Mouse (Mus musculus) kidney, embryonic 15.5 days (tissue): ENCODE data around the gene Fgfr2. TPM values are rescaled to one million over a fixed set of nuclear protein-coding genes. Genes with fewer than 3 reads are reported as not detected.

Experiments used
- ATAC-seq: fragments of 200-750 bp; cut with Nextera tagmentation; replicated peaks from 2 replicates; pipeline ENCODE4 v1.8.0; 2017; ENCODE audit warnings: moderate TSS enrichment; ENCODE audit not compliant: low FRiP score
- H3K27ac ChIP-seq: fragments of 300-500 bp; sonication (generic); 2 replicates; pipeline ENCODE4 v1.5.1; 2015; ENCODE audit warnings: mild to moderate bottlenecking, inconsistent platforms
- H3K27me3 ChIP-seq: fragments of 300-500 bp; sonication (generic); 2 replicates; pipeline ENCODE4 v1.6.1; 2015; ENCODE audit warnings: inconsistent platforms
- H3K36me3 ChIP-seq: fragments of 300-500 bp; sonication (generic); 2 replicates; pipeline ENCODE4 v1.6.1; 2015; ENCODE audit warnings: inconsistent platforms
- H3K4me1 ChIP-seq: fragments of 300-500 bp; sonication (generic); 2 replicates; pipeline ENCODE4 v1.6.1; 2015; ENCODE audit warnings: inconsistent platforms
- H3K4me2 ChIP-seq: fragments of 300-500 bp; sonication (generic); 2 replicates; pipeline ENCODE4 v1.6.1; 2015; ENCODE audit warnings: moderate library complexity, mild to moderate bottlenecking, inconsistent platforms
- H3K4me3 ChIP-seq: fragments of 300-500 bp; sonication (generic); replicated peaks from 2 replicates; pipeline ENCODE4 v1.5.1; 2015; ENCODE audit warnings: mild to moderate bottlenecking, inconsistent platforms
- H3K9ac ChIP-seq: fragments of 300-500 bp; sonication (generic); 2 replicates; pipeline ENCODE4 v1.6.1; 2015; ENCODE audit warnings: mild to moderate bottlenecking, inconsistent platforms
- H3K9me3 ChIP-seq: fragments of 300-500 bp; sonication (generic); replicated peaks from 2 replicates; pipeline ENCODE4 v1.6.1; 2016; ENCODE audit warnings: inconsistent platforms
- WGBS: fragments of 180-500 bp; shearing (Covaris S2); methylation state at CpG from one replicate; pipeline ENCODE4 v1.1.7; 2015; ENCODE audit warnings: mixed read lengths; 5-methylcytosine and 5-hydroxymethylcytosine counted together
- polyA plus RNA-seq: library from polyadenylated mRNA; unstranded; fragments of >200 nt; fragmentation: Nextera tagmentation; extraction: Ambion mirVana; gene quantifications from 2 replicates; pipeline ENCODE4 v1.2.1, GENCODE M21; 2015

Fgfr2 gene
- polyA plus RNA-seq, 1 experiment from 2014 or later: 104 TPM

DNA sequence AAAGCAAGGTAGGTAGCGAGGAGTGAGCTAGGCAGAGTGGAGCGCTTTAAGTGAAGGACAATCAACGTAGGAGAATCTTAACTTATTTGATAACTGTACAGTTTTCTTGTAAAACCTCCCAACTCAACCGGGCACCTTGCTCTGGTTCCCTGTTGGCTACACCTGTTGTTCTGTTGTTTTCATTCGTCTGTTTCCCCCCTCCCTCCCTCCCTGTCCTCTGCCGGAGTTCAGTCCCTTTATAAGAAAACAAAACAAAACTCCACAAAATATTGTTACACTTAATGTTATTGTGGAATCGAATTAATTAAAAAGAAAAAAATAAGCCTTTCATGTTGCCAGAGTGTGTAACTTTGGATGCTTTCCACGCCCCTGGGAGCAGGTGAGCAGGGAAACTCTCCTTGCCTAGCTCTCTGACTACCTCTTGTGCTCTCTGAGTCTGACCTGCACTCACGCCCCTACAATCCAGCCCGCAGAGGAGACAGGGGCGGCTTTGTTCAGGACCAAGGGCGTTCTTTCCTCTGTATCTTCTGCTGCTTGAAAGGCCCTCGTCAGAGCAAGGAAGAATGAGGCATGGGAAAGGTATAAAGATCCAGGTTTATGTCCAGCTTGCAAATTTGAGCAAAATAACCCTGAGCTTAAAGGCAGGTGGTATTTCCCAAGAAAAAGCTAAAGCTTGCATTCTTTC, 1577.3 kb downstream of the Fgfr2 start:
- no peaks in the 10 kb centered on the region for H3K36me3 ChIP-seq
- H3K4me2 ChIP-seq: no peak overlapping the region
- peaks cover 98% of the 10 kb centered on the region for H3K27me3 ChIP-seq
- H3K4me1 ChIP-seq: peaks cover 32% of the 10 kb centered on the region
- H3K9ac ChIP-seq: no peak overlapping the region
- no peak overlapping the region for H3K27ac ChIP-seq
- H3K4me3 ChIP-seq: no peak overlapping the region
- no peaks in the 10 kb centered on the region for H3K9me3 ChIP-seq
- WGBS: 1% methylated on average over 13 of the region's 13 CpGs
- no peak for ATAC-seq

DNA sequence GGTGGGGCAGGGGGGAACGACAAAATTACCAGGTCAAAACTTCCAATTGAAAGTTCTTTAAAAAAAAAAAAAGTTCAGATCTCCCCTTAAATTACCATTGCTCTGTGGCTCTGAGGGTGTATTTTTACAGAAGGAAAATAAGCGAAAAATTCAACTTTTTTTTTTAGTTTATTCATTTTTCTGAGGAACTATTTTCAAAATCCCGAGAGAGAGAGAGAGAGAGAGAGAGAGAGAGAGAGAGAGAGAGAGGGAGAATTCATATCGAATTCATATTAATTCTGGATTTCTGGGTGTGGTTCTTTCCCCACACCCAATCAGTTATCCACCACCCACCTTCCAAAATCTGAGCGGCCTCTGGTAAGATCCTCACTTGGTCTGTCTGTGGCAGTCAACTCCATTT, 1578.3 kb downstream of the Fgfr2 start:
- Histone ChIP-seq H3K36me3 (no peaks in the 10 kb centered on the region), H3K9me3 (no peaks in the 10 kb centered on the region), H3K9ac (no peak overlapping the region), H3K4me3 (no peak overlapping the region), H3K4me2 (no peak overlapping the region), H3K27me3 (peaks cover 98% of the 10 kb centered on the region), H3K4me1 (peaks cover 32% of the 10 kb centered on the region), H3K27ac (no peak overlapping the region)
- WGBS: 2% methylated on average over 5 of the region's 5 CpGs
- ATAC-seq: no peak

DNA sequence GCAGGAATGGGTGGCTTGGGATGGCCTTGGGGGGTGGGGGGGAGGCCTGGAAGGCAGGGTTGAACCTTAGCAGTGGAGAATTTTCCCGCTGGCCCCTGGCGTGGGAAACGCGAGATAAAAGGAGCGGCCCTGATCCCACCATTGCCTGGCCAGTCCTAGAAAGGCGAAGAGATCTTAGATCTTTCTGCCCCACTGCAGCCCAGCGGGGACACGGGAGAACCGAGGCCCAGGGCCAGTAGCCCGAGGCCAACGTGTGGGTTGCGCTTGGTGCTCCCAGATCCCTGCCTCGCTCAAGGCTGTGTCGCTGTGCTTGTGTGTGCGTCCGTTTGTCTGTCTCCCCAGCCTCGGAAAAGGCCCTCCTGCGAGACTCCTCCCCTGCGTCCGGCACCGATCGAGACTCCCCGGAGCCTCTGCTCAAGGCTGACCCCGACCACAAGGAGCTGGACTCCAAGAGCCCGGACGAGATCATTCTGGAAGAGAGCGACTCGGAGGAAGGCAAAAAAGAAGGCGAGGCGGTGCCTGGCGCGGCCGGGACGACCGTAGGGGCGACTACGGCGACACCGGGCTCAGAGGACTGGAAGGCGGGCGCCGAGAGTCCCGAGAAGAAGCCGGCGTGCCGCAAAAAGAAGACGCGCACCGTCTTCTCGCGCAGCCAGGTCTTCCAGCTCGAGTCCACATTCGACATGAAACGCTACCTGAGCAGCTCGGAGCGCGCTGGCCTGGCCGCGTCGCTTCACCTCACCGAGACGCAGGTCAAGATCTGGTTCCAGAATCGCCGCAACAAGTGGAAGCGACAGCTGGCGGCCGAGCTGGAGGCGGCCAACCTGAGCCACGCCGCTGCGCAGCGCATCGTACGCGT, 1579.3 kb downstream of the Fgfr2 start:
- peak overlapping the region; percentile 41 for H3K4me3 ChIP-seq
- under 1% methylated on average over 75 of the region's 75 CpGs for WGBS
- no peaks in the 10 kb centered on the region for H3K9me3 ChIP-seq
- ATAC-seq: no peak
- H3K27me3 ChIP-seq: peaks cover 98% of the 10 kb centered on the region
- H3K9ac ChIP-seq: no peak overlapping the region
- H3K4me1 ChIP-seq: peaks cover 32% of the 10 kb centered on the region
- H3K27ac ChIP-seq: no peak overlapping the region
- no peaks in the 10 kb centered on the region for H3K36me3 ChIP-seq
- peak overlapping the region; percentile 72 for H3K4me2 ChIP-seq

DNA sequence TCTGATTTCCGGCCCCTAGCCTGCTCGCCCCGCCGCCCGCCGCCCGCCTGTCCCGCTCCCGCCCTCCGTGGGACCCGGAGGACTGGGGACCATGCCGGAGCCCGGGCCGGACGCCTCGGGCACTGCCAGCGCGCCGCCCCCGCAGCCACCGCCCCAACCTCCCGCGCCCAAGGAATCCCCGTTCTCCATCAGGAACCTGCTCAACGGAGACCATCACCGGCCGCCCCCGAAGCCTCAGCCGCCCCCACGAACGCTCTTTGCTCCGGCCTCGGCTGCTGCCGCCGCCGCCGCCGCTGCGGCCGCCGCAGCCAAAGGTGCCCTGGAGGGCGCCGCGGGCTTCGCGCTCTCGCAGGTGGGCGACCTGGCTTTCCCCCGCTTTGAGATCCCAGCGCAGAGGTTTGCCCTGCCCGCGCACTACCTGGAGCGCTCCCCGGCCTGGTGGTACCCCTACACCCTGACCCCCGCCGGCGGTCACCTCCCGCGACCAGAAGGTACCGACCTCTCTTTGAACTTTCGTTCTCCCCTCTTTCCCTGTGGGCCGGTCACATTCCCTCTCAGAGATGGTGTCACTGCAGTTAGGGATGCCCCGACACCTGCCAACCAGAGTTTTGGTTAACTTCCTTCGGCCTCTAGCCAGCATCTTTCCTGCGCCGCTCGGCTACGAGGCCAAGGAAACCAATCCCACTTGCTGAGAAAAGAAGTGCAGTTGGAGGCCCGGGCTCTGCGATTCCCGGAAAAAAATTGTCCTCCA, 1580.1 kb downstream of the Fgfr2 start:
- peak overlapping the region; percentile 72 for H3K4me2 ChIP-seq
- H3K4me1 ChIP-seq: peaks cover 32% of the 10 kb centered on the region
- H3K4me3 ChIP-seq: peak overlapping the region; percentile 41
- ATAC-seq: no peak
- under 1% methylated on average over 69 of the region's 71 CpGs for WGBS
- no peaks in the 10 kb centered on the region for H3K36me3 ChIP-seq
- peaks cover 98% of the 10 kb centered on the region for H3K27me3 ChIP-seq
- no peak overlapping the region for H3K27ac ChIP-seq
- no peak overlapping the region for H3K9ac ChIP-seq
- no peaks in the 10 kb centered on the region for H3K9me3 ChIP-seq

DNA sequence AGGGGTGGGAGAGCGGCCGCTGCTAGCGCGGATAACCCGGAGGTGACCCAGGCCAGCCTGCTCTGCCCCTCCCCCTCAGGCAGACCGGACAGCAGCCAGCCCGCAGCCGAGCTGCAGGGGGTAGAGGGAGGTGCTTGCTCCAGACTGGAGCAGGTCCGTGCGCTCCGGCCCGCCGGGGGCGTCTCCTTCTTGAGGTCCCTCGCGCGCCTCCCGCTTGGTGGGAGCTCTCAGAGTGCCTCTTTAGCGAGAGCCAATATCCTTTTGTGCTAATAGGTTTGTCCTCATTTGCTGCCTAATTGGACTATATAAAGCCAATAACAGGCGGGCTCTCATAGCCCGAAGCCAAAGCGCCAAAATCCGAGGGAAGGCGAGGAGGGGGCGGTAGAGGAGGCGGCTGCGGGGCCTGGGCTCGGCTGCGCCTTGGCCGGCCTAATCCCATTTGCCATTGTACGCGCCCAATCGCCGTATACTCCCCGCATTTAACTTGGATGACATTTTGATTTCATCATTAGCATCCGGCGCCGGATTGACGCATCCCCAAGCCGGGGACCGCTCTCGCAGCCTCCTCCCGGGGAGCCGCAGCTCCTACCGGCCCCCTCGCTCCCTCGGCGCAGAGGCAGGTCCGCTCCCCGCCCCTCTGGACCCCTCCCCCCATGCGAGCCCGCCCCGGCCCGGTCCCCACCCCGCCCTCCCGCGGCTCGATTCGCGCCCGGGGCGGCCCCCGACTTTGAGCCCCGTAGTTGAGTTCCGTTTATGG, 1580.9 kb downstream of the Fgfr2 start, which contains the start of gene Hmx3:
Gene Hmx3, plus strand, starts transcription at position 753 of the 757 bp plus-strand sequence.
- WGBS: under 1% methylated on average over 63 of the region's 65 CpGs
- Histone ChIP-seq H3K27me3 (peaks cover 98% of the 10 kb centered on the region), H3K4me3 (peak within 1 kb of the TSS; percentile 41), H3K4me2 (peak within 1 kb of the TSS; percentile 72), H3K4me1 (peaks cover 32% of the 10 kb centered on the region), H3K27ac (no peak within 1 kb of the TSS), H3K9ac (no peak within 1 kb of the TSS), H3K36me3 (no peaks in the 10 kb centered on the region), H3K9me3 (no peaks in the 10 kb centered on the region)
- no peak; the same call in 1 of the 2 replicates for ATAC-seq

DNA sequence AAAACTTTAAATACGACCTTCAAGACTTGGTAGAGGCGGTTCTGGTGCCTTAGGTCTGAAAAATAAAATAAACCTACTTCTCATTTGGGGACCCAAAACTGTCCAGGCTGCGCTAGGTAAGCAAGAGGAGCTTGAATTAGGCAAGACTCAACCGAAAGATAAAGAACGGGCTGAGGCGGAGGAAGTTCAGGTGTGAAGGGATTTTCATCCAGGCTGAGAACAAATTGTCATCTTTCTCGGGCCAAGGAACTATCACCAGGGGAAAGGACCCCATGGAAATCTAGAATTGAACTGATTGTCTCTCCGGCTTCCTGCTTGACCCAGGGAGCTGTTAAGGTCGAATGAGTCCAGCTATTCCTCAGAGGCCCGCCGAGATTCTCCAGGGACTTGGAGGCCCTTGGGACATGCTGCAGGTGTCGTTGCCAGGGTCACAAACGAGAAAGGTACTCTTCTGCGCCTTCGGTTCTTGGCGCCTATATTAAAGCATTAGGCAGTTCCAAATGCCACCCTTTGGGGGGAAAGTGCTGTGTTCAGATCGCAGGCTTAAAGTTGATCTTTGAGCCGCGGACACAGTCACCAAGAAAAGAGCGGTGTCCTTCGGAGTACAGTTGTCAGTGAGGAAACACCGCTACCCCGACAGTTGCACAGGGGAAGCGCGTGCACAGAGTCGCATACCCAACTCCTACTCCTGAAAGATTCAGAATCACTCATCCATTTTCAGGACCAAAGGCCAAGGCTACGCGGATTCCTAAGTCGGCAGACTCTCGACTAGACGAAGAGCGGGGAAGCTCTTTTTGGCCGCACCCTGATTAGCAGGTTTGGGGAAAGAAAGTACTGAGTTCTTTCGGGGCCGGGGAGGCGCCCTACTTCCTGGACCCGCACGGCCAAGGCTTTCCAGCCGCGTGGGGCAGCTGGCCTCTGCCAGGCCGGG, 1581.7 kb downstream of the Fgfr2 start:
- peak overlapping the region; percentile 72 for H3K4me2 ChIP-seq
- H3K4me3 ChIP-seq: peak overlapping the region; percentile 41
- H3K27ac ChIP-seq: no peak overlapping the region
- H3K36me3 ChIP-seq: no peaks in the 10 kb centered on the region
- no peaks in the 10 kb centered on the region for H3K9me3 ChIP-seq
- peaks cover 98% of the 10 kb centered on the region for H3K27me3 ChIP-seq
- peaks cover 32% of the 10 kb centered on the region for H3K4me1 ChIP-seq
- 1% methylated on average over 41 of the region's 41 CpGs for WGBS
- no peak for ATAC-seq
- no peak overlapping the region for H3K9ac ChIP-seq

DNA sequence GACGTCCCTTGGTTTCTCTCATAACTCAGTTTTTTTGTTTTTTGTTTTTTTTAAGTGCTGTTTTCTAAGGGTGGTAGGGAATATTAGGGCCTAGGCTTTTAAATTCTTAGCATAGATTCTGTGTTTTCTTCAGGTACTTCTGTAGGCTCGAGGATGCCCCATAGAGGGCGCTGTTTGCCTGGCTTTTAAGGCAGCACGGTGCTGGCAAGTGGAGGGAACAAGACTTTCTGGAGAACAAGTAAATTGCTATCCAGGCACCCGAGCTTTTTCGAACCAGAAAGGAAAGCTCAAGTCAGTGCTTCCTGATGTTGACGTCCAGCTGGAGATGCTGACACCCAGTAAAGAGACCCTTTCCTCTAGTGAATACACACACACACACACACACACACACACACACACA, 1583.2 kb downstream of the Fgfr2 start:
- Histone ChIP-seq H3K27me3 (peaks cover 86% of the 10 kb centered on the region), H3K9ac (no peak overlapping the region), H3K36me3 (no peaks in the 10 kb centered on the region), H3K27ac (no peak overlapping the region), H3K4me3 (no peak overlapping the region), H3K9me3 (no peaks in the 10 kb centered on the region), H3K4me1 (peaks cover 32% of the 10 kb centered on the region), H3K4me2 (no peak overlapping the region)
- ATAC-seq: peak; percentile 68; the same call in 1 of the 2 replicates
- whole genome bisulfite sequencing: under 1% methylated on average over 7 of the region's 7 CpGs

DNA sequence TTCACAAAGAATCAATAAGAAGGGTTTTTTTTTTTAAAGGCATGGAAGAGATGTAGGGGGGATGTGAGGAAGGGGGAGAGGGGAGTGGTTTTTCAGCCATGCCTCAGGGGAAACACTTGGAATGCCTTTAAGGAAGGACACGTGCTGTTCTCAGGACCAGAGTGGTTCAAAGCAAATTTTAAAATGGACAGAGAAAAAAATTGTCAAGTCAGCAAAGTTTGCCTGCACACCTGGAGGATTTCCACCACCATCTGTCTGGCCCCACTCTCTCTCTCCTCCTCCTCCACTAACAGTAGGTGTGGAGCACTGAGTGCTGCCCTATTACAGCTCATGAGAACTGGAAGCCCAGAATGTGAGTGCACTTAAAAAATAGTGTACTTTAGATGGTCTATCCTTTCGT, 1619.4 kb downstream of the Fgfr2 start:
- 80% methylated on average over 2 of the region's 2 CpGs for WGBS
- Histone ChIP-seq H3K36me3 (no peaks in the 10 kb centered on the region), H3K4me1 (no peaks in the 10 kb centered on the region)

DNA sequence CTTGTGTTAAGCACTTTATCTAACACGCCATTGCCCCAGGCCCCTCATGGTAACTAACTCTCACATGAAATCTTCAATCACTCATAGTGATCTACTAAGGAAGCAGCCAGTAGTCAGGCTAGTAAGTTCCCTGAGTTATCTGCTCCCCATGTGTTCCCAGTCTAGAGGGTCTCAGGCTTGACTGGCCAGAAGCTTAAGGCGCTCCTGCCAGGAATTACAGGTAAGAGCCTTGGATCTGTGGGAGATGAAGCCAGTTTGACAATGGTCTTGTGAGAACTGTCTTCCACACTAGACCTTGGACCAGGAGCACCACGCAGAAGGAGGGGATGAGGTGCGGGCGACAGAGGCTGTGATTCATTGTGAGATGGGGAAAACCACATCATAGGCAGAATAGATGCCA, 1644.7 kb downstream of the Fgfr2 start:
- Histone ChIP-seq H3K4me2 (no peak overlapping the region), H3K4me1 (no peaks in the 10 kb centered on the region), H3K36me3 (no peaks in the 10 kb centered on the region), H3K4me3 (no peak overlapping the region), H3K9ac (no peak overlapping the region), H3K27ac (no peak overlapping the region), H3K9me3 (no peaks in the 10 kb centered on the region), H3K27me3 (no peaks in the 10 kb centered on the region)
- 93% methylated on average over 5 of the region's 5 CpGs for WGBS
- ATAC-seq: no peak

More for the DNA sequence above, 1619.4 kb downstream of the Fgfr2 start:
- no peak overlapping the region for H3K4me3 ChIP-seq
- no peak for ATAC-seq
- H3K27me3 ChIP-seq: no peaks in the 10 kb centered on the region
- no peaks in the 10 kb centered on the region for H3K9me3 ChIP-seq
- no peak overlapping the region for H3K4me2 ChIP-seq
- H3K27ac ChIP-seq: no peak overlapping the region
- H3K9ac ChIP-seq: no peak overlapping the region

DNA sequence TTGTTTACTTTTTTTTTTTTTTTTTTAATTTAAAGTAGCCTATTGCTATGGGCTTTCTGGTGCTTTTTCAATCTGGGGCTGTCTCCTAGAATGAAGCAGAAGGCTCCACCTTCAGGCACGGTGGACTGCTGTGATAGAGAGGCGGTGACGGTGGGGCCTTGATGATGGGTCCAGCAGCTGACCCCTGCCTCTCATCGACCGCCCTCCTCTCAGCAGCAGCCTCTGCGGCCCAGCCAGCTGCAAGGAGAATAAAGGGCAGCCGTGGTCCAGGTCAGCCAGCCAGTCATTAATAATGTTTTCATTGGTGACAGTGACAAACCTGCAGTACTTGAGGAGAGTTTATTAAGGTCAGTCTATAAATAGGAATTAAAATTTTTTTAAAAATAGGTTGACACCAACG, 1646.0 kb downstream of the Fgfr2 start:
- Histone ChIP-seq H3K27ac (no peak overlapping the region), H3K4me1 (no peaks in the 10 kb centered on the region), H3K9ac (no peak overlapping the region), H3K4me3 (no peak overlapping the region), H3K4me2 (no peak overlapping the region), H3K9me3 (no peaks in the 10 kb centered on the region), H3K36me3 (no peaks in the 10 kb centered on the region), H3K27me3 (no peaks in the 10 kb centered on the region)
- 16% methylated on average over 8 of the region's 8 CpGs for WGBS
- ATAC-seq: no peak

DNA sequence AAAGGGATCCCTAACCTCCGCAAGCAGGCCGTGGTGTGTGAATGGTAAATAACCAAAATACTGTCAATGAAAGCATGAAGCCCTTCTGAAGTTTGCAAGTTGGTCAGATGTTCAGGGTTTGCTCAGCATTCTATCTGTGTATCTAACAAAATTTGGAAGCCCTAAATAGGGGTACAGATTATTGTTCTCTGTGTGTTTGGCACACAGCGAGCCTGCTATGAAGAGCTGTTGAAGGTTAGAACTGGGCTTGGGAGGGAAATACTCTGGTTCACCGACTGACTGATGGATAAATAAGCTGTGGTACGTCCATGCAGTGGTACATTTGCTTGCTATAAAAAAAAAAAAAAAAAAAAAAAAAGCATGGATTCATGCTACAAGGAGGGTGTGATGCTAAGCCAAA, 1651.6 kb downstream of the Fgfr2 start:
- 89% methylated on average over 5 of the region's 5 CpGs for WGBS
- H3K9me3 ChIP-seq: no peaks in the 10 kb centered on the region

More for the DNA sequence above, 1651.6 kb downstream of the Fgfr2 start:
- Histone ChIP-seq H3K36me3 (no peaks in the 10 kb centered on the region), H3K9ac (no peak overlapping the region), H3K4me1 (no peaks in the 10 kb centered on the region), H3K27ac (no peak overlapping the region), H3K27me3 (no peaks in the 10 kb centered on the region), H3K4me2 (no peak overlapping the region), H3K4me3 (no peak overlapping the region)
- no peak for ATAC-seq
